Mouse (Mus musculus): ENCODE data around the gene Pim3. TPM values are rescaled to one million over a fixed set of nuclear protein-coding genes. Genes with fewer than 3 reads are reported as not detected.

Gene Pim3
- total and polyA plus RNA-seq, 3 experiments: 11.4 to 26.0 (median 19.0) TPM

- dilution Hi-C loops (cut with MboI; ENCODE audit: extremely low pct_ligation_motif_present, extremely low pct_unique_long_range_greater_than_20kb, low sequenced_read_pairs) (no loop called here), in situ Hi-C loops (cut with MboI; ENCODE audit: low pct_ligation_motif_present, low pct_unique_long_range_greater_than_20kb, low sequenced_read_pairs) (loop anchor here (10.0 kb wide), 1 partner anchor 252 kb away; the partner anchor contains the start of gene Trabd)
Observed at GRCm38 (mm10) chr15:88822513-88822912, 39.5 kb upstream of the Pim3 start.

DNA sequence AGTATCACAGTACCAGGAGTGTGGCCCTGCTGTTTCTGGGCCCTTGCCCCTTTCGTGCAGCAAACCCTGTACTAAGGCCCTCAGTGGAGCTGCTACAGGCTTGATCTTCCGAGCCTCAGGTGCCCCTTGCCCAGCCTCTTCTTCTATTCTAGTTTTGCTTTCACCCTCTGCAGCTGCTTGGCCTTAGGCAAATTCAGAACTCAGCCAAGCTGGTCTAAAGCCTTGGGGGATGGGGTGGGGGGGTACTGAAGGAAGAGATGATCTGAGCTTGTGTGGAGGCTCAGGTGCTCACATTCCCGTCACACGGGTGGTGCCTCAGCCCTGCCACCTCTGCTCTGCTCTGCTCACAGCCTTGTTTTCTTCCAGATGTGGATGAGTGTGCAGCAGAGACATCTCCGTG, 38.6 kb upstream of the Pim3 start:
- H3K9ac ChIP-seq (ENCODE audit: insufficient read depth, low read depth): no peak overlapping the region
- in situ Hi-C loops (cut with MboI; ENCODE audit: low pct_ligation_motif_present, low pct_unique_long_range_greater_than_20kb, low sequenced_read_pairs) (loop anchor here (10.0 kb wide), 1 partner anchor 251 kb away; the partner anchor contains the start of gene Trabd), dilution Hi-C loops (cut with MboI; ENCODE audit: extremely low pct_ligation_motif_present, extremely low pct_unique_long_range_greater_than_20kb, low sequenced_read_pairs) (no loop called here)
- no peaks in the 10 kb centered on the region for H3K27me3 ChIP-seq (replicated peaks)
- peaks cover 31 to 65% of the 10 kb centered on the region in 2 experiments for H3K36me3 ChIP-seq (replicated peaks in 1 of 2; ENCODE audit: control insufficient read depth in 1 of 2, insufficient read depth in 1 of 2, low read length in 1 of 2)
- no peak overlapping the region for H3K4me2 ChIP-seq (ENCODE audit: insufficient read depth, low read depth, poor library complexity, severe bottlenecking)
- H3K4me1 ChIP-seq (ENCODE audit: control insufficient read depth in 1 of 2, insufficient read depth in 2 of 2): peaks cover 31 to 50% of the 10 kb centered on the region in 2 experiments
- peak overlapping the region; percentile 22; the same call in 1 of the 2 replicates for H3K27ac ChIP-seq (ENCODE audit: insufficient read depth, low read depth)
- no peak for TF ChIP-seq BHLHE40 (IDR thresholded peaks at IDR 0.05; ENCODE audit: low read depth, low read length)
- TF ChIP-seq TCF12 (IDR thresholded peaks at IDR 0.05; ENCODE audit: low read depth, low read length): peak; percentile 26; the same call in 1 of the 2 replicates
- TF ChIP-seq E2F4 (IDR thresholded peaks at IDR 0.05; ENCODE audit: insufficient replicate concordance, low read depth, low read length): no peak
- no peak for TF ChIP-seq CHD2 (IDR thresholded peaks at IDR 0.05; ENCODE audit: low read length)
- TF ChIP-seq NELFE (IDR thresholded peaks at IDR 0.05; ENCODE audit: low read depth, low read length): no peak
- TF ChIP-seq USF1 (IDR thresholded peaks at IDR 0.05; ENCODE audit: low read depth, low read length): no peak
- no peak overlapping the region for H3K4me3 ChIP-seq (replicated peaks in 1 of 3; ENCODE audit: low read depth in 2 of 3, low read length in 2 of 3, poor library complexity in 1 of 3)
- H3K79me2 ChIP-seq (replicated peaks; ENCODE audit: control insufficient read depth, extremely low read depth, insufficient read depth, poor library complexity, severe bottlenecking): peaks cover 11% of the 10 kb centered on the region; the same call in 1 of the 2 replicates
- peak; percentile 52 for DNase-seq (ENCODE audit: extremely low read depth)
- H3K9me3 ChIP-seq (replicated peaks; ENCODE audit: low read length): no peaks in the 10 kb centered on the region

More at GRCm38 (mm10) chr15:88822513-88822912, 39.5 kb upstream of the Pim3 start:
- Histone ChIP-seq H3K79me2 (replicated peaks; ENCODE audit: control insufficient read depth, extremely low read depth, insufficient read depth, poor library complexity, severe bottlenecking) (peaks cover 15% of the 10 kb centered on the region; the same call in 1 of the 2 replicates), H3K4me2 (ENCODE audit: insufficient read depth, low read depth, poor library complexity, severe bottlenecking) (no peak overlapping the region), H3K4me3 (replicated peaks in 1 of 3; ENCODE audit: low read depth in 2 of 3, low read length in 2 of 3, poor library complexity in 1 of 3) (no peak overlapping the region), H3K27me3 (replicated peaks) (no peaks in the 10 kb centered on the region), H3K4me1 (ENCODE audit: control insufficient read depth in 1 of 2, insufficient read depth in 2 of 2) (peaks cover 26 to 53% of the 10 kb centered on the region in 2 experiments), H3K27ac (ENCODE audit: insufficient read depth, low read depth) (no peak overlapping the region; the same call in 1 of the 2 replicates), H3K9ac (ENCODE audit: insufficient read depth, low read depth) (no peak overlapping the region), H3K9me3 (replicated peaks; ENCODE audit: low read length) (no peaks in the 10 kb centered on the region), H3K36me3 (replicated peaks in 1 of 2; ENCODE audit: control insufficient read depth in 1 of 2, insufficient read depth in 1 of 2, low read length in 1 of 2) (peaks cover 31 to 64% of the 10 kb centered on the region in 2 experiments)
- no peak for TF ChIP-seq HCFC1 (IDR thresholded peaks at IDR 0.05; ENCODE audit: low read depth, low read length)
- TF ChIP-seq GABPA (IDR thresholded peaks at IDR 0.05; ENCODE audit: insufficient replicate concordance, low read depth, low read length): no peak
- no peak for TF ChIP-seq USF1 (IDR thresholded peaks at IDR 0.05; ENCODE audit: low read depth, low read length)
- no peak for TF ChIP-seq MEF2A (IDR thresholded peaks at IDR 0.05; ENCODE audit: borderline replicate concordance, low read depth, low read length)
- no peak for TF ChIP-seq USF2 (conservative IDR thresholded peaks at IDR 0.05; ENCODE audit: low read depth, low read length)
- TF ChIP-seq ZNF384 (IDR thresholded peaks at IDR 0.05; ENCODE audit: low read depth, low read length): no peak
- TF ChIP-seq RCOR1 (conservative IDR thresholded peaks at IDR 0.05; ENCODE audit: low read depth, low read length): no peak
- no peak for TF ChIP-seq CHD2 (IDR thresholded peaks at IDR 0.05; ENCODE audit: low read length)
- no peak for TF ChIP-seq ZMIZ1 (IDR thresholded peaks at IDR 0.05; ENCODE audit: low read depth, low read length)
- TF ChIP-seq ETS1 (conservative IDR thresholded peaks at IDR 0.05; ENCODE audit: low read depth, low read length): no peak
- no peak for TF ChIP-seq E2F4 (IDR thresholded peaks at IDR 0.05; ENCODE audit: insufficient replicate concordance, low read depth, low read length)
- no peak for DNase-seq (ENCODE audit: extremely low read depth)

All from CH12.LX (cell line).